Mouse (Mus musculus): ENCODE measurements around the gene Zfp169. TPM values are rescaled to one million over a fixed set of nuclear protein-coding genes. Genes with fewer than 3 reads are reported as not detected.

Zfp169 gene
- polyA plus RNA-seq, 1 experiment from 2014 or later = 8.5 TPM

DNA sequence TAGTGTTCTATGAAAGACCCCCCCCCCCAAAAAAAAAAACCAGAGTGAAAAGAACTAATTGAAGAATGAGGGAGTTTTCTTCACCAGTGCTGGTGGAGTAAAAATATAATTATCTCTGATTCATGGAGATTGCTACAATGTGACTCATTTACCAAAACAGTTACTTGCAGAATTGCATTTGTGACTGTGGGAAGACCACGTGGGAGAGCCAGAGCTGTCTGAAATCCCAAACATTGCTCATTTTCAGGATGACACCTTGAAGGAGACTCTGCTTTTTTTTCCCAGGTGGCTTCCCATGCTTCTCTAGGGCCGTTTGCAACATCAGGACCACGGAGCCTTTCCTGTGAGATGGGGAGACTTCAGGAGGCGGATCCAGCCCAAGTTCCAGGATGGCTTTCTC, 65.1 kb downstream of the Zfp169 start:
- H3K36me3 ChIP-seq (ENCODE audit: control insufficient read depth, insufficient read depth, low read length) = no peaks in the 10 kb centered on the region
- DNase-seq (ENCODE audit: low spot score) = no peak
- no peak overlapping the region for H3K4me3 ChIP-seq (ENCODE audit: low read depth, low read length)
- H3K4me2 ChIP-seq (ENCODE audit: low read depth, severe bottlenecking) = no peak overlapping the region
- no peak overlapping the region for H3K9ac ChIP-seq (ENCODE audit: low read length)
- H3K27me3 ChIP-seq (ENCODE audit: control insufficient read depth, insufficient read depth, low read length) = no peaks in the 10 kb centered on the region
- no peaks in the 10 kb centered on the region for H3K9me3 ChIP-seq (ENCODE audit: control insufficient read depth, low read length)
- no peak for ATAC-seq (ENCODE audit: insufficient number of reproducible peaks, low FRiP score, low TSS enrichment, low read depth)
- no peak overlapping the region for H3K27ac ChIP-seq (replicated peaks; ENCODE audit: low read depth, low read length)
- no peaks in the 10 kb centered on the region for H3K4me1 ChIP-seq (ENCODE audit: control insufficient read depth, insufficient read depth, low read length)
- 53% methylated on average over 4 of the region's 4 CpGs for WGBS

DNA sequence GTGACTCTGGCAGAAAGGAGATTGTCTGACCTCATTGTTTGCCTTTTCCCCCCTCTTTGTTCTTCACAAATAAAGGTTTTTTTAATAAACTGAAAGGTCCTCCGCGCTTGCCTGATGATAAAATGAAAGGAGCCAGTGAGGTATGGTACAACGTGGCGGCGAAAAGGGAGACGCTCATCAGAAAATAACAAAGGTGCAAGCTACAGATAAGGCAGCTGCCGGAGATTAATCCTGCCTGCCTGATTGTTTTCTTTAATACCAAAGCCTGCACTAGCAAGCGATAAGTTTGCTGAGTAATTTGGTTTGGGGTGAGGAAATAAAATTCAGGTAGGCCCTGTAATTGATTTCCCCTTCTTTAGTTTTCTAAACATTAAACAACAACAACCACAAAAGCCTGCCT, 69.3 kb downstream of the Zfp169 start:
- WGBS = 86% methylated on average over 8 of the region's 8 CpGs
- H3K36me3 ChIP-seq (ENCODE audit: control insufficient read depth, insufficient read depth, low read length) = no peaks in the 10 kb centered on the region
- no peak overlapping the region for H3K4me3 ChIP-seq (ENCODE audit: low read depth, low read length)
- DNase-seq (ENCODE audit: low spot score) (no peak), ATAC-seq (ENCODE audit: insufficient number of reproducible peaks, low FRiP score, low TSS enrichment, low read depth) (no peak)
- no peaks in the 10 kb centered on the region for H3K9me3 ChIP-seq (ENCODE audit: control insufficient read depth, low read length)
- H3K9ac ChIP-seq (ENCODE audit: low read length) = no peak overlapping the region
- H3K4me1 ChIP-seq (ENCODE audit: control insufficient read depth, insufficient read depth, low read length) = no peaks in the 10 kb centered on the region
- H3K27ac ChIP-seq (replicated peaks; ENCODE audit: low read depth, low read length) = no peak overlapping the region
- no peaks in the 10 kb centered on the region for H3K27me3 ChIP-seq (ENCODE audit: control insufficient read depth, insufficient read depth, low read length)
- H3K4me2 ChIP-seq (ENCODE audit: low read depth, severe bottlenecking) = no peak overlapping the region

DNA sequence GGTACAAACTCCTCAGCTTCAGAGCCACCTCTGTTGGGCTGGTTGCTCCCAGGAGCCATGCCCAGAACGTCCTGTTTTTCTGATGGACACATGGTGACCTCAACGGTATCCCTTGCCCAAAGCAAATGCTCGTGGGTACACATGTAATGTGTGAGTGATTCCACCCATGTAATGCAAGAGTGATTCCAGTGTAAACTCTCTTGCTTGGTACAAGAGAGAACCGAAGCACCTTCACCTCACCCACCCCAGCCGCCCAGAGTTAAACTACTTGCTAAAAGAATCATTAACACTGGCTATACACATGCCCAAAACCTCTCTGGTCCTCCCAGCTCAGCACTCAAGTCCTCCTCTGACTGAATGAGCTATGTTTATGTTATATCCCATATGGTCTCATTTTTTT, 74.9 kb downstream of the Zfp169 start:
- no peaks in the 10 kb centered on the region for H3K27me3 ChIP-seq (ENCODE audit: control insufficient read depth, insufficient read depth, low read length)
- no peak overlapping the region for H3K27ac ChIP-seq (replicated peaks; ENCODE audit: low read depth, low read length)
- H3K4me3 ChIP-seq (ENCODE audit: low read depth, low read length) = no peak overlapping the region
- WGBS = 89% methylated on average over 5 of the region's 5 CpGs
- no peaks in the 10 kb centered on the region for H3K9me3 ChIP-seq (ENCODE audit: control insufficient read depth, low read length)
- no peak for ATAC-seq (ENCODE audit: insufficient number of reproducible peaks, low FRiP score, low TSS enrichment, low read depth)
- no peak overlapping the region for H3K4me2 ChIP-seq (ENCODE audit: low read depth, severe bottlenecking)
- H3K4me1 ChIP-seq (ENCODE audit: control insufficient read depth, insufficient read depth, low read length) = 0 out of 2 replicates have a peak, but pooled peaks cover 2% of the 10 kb centered on the region
- no peak overlapping the region for H3K9ac ChIP-seq (ENCODE audit: low read length)
- DNase-seq (ENCODE audit: low spot score) = no peak
- H3K36me3 ChIP-seq (ENCODE audit: control insufficient read depth, insufficient read depth, low read length) = no peaks in the 10 kb centered on the region

MicroRNA genes within 50 kb of the gene (microRNA counts, 519-probe panel; counts per million panel counts)
- 5,595 counts per million, percentile 91 among the panel's probes with 10 or more counts for microRNA mmu-let-7a
- microRNA mmu-let-7d = 4,981 counts per million, percentile 82 among the panel's probes with 10 or more counts
- microRNA mmu-let-7f = 4,568 counts per million, percentile 71 among the panel's probes with 10 or more counts

Small RNA genes within 50 kb of the gene (microRNA-seq; reads per million reads assigned to microRNA genes)
- not detected for gene Gm24111
- 21.7 reads per million, percentile 29 among the genes with 10 or more reads in this experiment for gene Mirlet7a-1
- 1,263 reads per million, percentile 77 among the genes with 10 or more reads in this experiment for gene Mirlet7d
- gene Mirlet7f-1 = not detected

Other genes starting within 250 kb of the Zfp169 start
- gene A830005F24Rik, start 119 bp upstream of the Zfp169 start, polyA plus RNA-seq (2014; fragmentation: Nextera tagmentation; extraction: Ambion mirVana) = 3.5 and 3.9 TPM in 2 replicates
- 11.9 and 13.8 TPM in 2 replicates for gene Ptpdc1, start 112.2 kb upstream of the Zfp169 start, polyA plus RNA-seq (2014; fragmentation: Nextera tagmentation; extraction: Ambion mirVana)
- gene Barx1, start 149.5 kb upstream of the Zfp169 start, polyA plus RNA-seq (2014; fragmentation: Nextera tagmentation; extraction: Ambion mirVana) = 1.3 and 1.4 TPM in 2 replicates